27 mouse cellular contexts compared by ENCODE assay signal in the genomic region with DNA sequence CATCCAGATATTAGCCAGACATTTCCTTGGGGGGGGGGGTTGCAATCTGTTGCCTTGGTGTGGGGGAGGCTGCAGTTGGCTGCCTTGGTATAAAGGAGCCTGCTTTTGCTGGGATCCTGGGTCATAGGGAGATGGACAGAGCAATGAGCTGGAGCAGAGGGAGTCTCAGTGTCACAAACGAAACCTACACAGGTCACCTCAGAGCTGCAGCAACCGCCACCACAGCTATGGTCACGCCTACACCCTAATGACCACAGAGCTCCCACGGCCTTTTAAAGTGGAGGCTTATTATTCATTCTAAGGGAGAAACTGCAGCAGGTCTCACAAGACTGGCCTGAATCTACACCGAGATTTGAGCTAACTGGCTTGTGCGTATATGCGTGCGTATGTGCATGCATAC. TPM values are rescaled to one million over a fixed set of nuclear protein-coding genes. Genes with fewer than 3 reads are reported as not detected.
DNase-seq lines count a peak whose midpoint lies in the region; ATAC-seq and TF ChIP-seq lines count a peak whose summit lies in the region.
"Had no signal": no experiment of that assay in that cellular context is flagged by ENCODE, and none has a peak within 500 bp of the region (broad histone marks: within the 10 kb centered on the region; RNA-seq: fewer than 3 reads in every experiment).

No protein-coding gene starts in this region.

- no peak overlapping the region for H3K4me3 ChIP-seq in kidney, embryonic 14.5 days (ENCODE audit: low read length)
- H3K4me3 ChIP-seq in kidney, embryonic 16.5 days (ENCODE audit: low read length) = no peak overlapping the region
- no peak overlapping the region for H3K4me3 ChIP-seq in liver, postnatal 0 days (ENCODE audit: low read depth, low read length)
- H3K4me3 ChIP-seq in liver, embryonic 12.5 days = no peak overlapping the region
- H3K4me3 ChIP-seq in hindbrain, embryonic 11.5 days (ENCODE audit: low read depth, low read length) = no peak overlapping the region
- H3K4me3 ChIP-seq: embryonic facial prominence, embryonic 10.5 days; embryonic facial prominence, embryonic 12.5 days; forebrain, embryonic 13.5 days; forebrain, embryonic 15.5 days had no signal

- peaks cover 11% of the 10 kb centered on the region; the same call in 1 of the 2 replicates for H3K4me1 ChIP-seq in kidney, embryonic 14.5 days (ENCODE audit: control insufficient read depth, insufficient read depth, low read length)
- peaks cover 9% of the 10 kb centered on the region for H3K4me1 ChIP-seq in kidney, embryonic 16.5 days (ENCODE audit: insufficient read depth, low read length)
- H3K4me1 ChIP-seq in liver, postnatal 0 days (ENCODE audit: insufficient read depth) = 0 out of 2 replicates have a peak, but pooled peaks cover 7% of the 10 kb centered on the region
- H3K4me1 ChIP-seq in liver, embryonic 12.5 days = peaks cover 21% of the 10 kb centered on the region
- no peaks in the 10 kb centered on the region for H3K4me1 ChIP-seq in hindbrain, embryonic 11.5 days (replicated peaks; ENCODE audit: control insufficient read depth, insufficient read depth, low read length)
- H3K4me1 ChIP-seq: embryonic facial prominence, embryonic 12.5 days; forebrain, embryonic 13.5 days; forebrain, embryonic 15.5 days had no signal

- 44% methylated on average over 8 of the region's 8 CpGs for WGBS in kidney, embryonic 14.5 days
- WGBS in kidney, embryonic 16.5 days = 46% methylated on average over 8 of the region's 8 CpGs
- WGBS in liver, postnatal 0 days (ENCODE audit: insufficient replicate concordance) = 75% methylated on average over 8 of the region's 8 CpGs
- 74% methylated on average over 8 of the region's 8 CpGs for WGBS in liver, embryonic 12.5 days (ENCODE audit: insufficient replicate concordance)
- 74% methylated on average over 8 of the region's 8 CpGs for WGBS in hindbrain, embryonic 11.5 days

- no peaks in the 10 kb centered on the region for H3K27me3 ChIP-seq in kidney, embryonic 14.5 days (ENCODE audit: control insufficient read depth, insufficient read depth, low read length)
- H3K27me3 ChIP-seq in kidney, embryonic 16.5 days (ENCODE audit: insufficient read depth, low read length) = no peaks in the 10 kb centered on the region
- H3K27me3 ChIP-seq in liver, postnatal 0 days (ENCODE audit: insufficient read depth, low read length) = no peaks in the 10 kb centered on the region
- no peaks in the 10 kb centered on the region for H3K27me3 ChIP-seq in liver, embryonic 12.5 days (replicated peaks)
- H3K27me3 ChIP-seq in hindbrain, embryonic 11.5 days (ENCODE audit: control insufficient read depth, insufficient read depth, low read length) = no peaks in the 10 kb centered on the region
- H3K27me3 ChIP-seq: embryonic facial prominence, embryonic 12.5 days; forebrain, embryonic 13.5 days; forebrain, embryonic 15.5 days had no signal

- DNase-seq in kidney, adult 9 months = no peak
- no peak for DNase-seq in kidney, postnatal 14 days
- DNase-seq in liver, postnatal 0 days = no peak
- DNase-seq in natural killer cell, adult 2 months (ENCODE audit: low spot score in 2 of 2) = peak; percentile 46 to 67
- no peak for DNase-seq in hindbrain, embryonic 11.5 days (ENCODE audit: low spot score)
- DNase-seq: adrenal gland, adult 8-10 months; adrenal gland, postnatal 14 days; adrenal gland, postnatal 36 days; cerebellum, adult 11-12 months; cerebellum, adult 2 months; cerebellum, adult 9-10 months; cerebellum, postnatal 10 days; cerebellum, postnatal 25 days had no signal

- peak; percentile 66; the same call in 1 of the 2 replicates for ATAC-seq in kidney, embryonic 14.5 days (ENCODE audit: low FRiP score, low TSS enrichment)
- peak; percentile 52; the same call in 1 of the 2 replicates for ATAC-seq in kidney, embryonic 16.5 days (ENCODE audit: low FRiP score, low TSS enrichment)
- ATAC-seq in liver, postnatal 0 days = no peak
- ATAC-seq in liver, embryonic 12.5 days = no peak
- no peak for ATAC-seq in hindbrain, embryonic 11.5 days (ENCODE audit: low FRiP score)
- ATAC-seq: activated CD4-positive, CD25-positive, alpha-beta regulatory T cell, adult 4 months; CD4-positive, CD25-positive, alpha-beta regulatory T cell, adult 4 months; forebrain, embryonic 13.5 days; forebrain, embryonic 15.5 days; Patski had no signal

- no peak overlapping the region for H3K27ac ChIP-seq in kidney, embryonic 14.5 days (ENCODE audit: low read depth, low read length)
- H3K27ac ChIP-seq in kidney, embryonic 16.5 days (ENCODE audit: low read length) = no peak overlapping the region
- H3K27ac ChIP-seq in liver, postnatal 0 days (ENCODE audit: low read depth) = peak overlapping the region; percentile 22; the same call in 1 of the 2 replicates
- no peak overlapping the region for H3K27ac ChIP-seq in liver, embryonic 12.5 days
- no peak overlapping the region for H3K27ac ChIP-seq in hindbrain, embryonic 11.5 days (ENCODE audit: low read depth, low read length)
- H3K27ac ChIP-seq: embryonic facial prominence, embryonic 10.5 days; embryonic facial prominence, embryonic 12.5 days; forebrain, embryonic 13.5 days; forebrain, embryonic 15.5 days had no signal

- H3K9ac ChIP-seq in kidney, embryonic 14.5 days (ENCODE audit: low read depth, low read length) = no peak overlapping the region
- H3K9ac ChIP-seq in kidney, embryonic 16.5 days (replicated peaks; ENCODE audit: low read length) = no peak overlapping the region
- H3K9ac ChIP-seq in liver, postnatal 0 days (replicated peaks) = no peak overlapping the region
- H3K9ac ChIP-seq in liver, embryonic 12.5 days = no peak overlapping the region
- no peak overlapping the region for H3K9ac ChIP-seq in hindbrain, embryonic 11.5 days (ENCODE audit: low read depth, low read length)
- H3K9ac ChIP-seq: embryonic facial prominence, embryonic 12.5 days; forebrain, embryonic 13.5 days; forebrain, embryonic 15.5 days had no signal

- no peak overlapping the region for H3K4me2 ChIP-seq in kidney, embryonic 14.5 days (replicated peaks; ENCODE audit: low read depth, low read length)
- H3K4me2 ChIP-seq in kidney, embryonic 16.5 days (replicated peaks; ENCODE audit: low read depth, low read length) = no peak overlapping the region
- H3K4me2 ChIP-seq in liver, postnatal 0 days (ENCODE audit: low read depth, low read length) = no peak overlapping the region
- no peak overlapping the region for H3K4me2 ChIP-seq in liver, embryonic 12.5 days
- no peak overlapping the region for H3K4me2 ChIP-seq in hindbrain, embryonic 11.5 days (replicated peaks; ENCODE audit: low read depth, low read length)
- H3K4me2 ChIP-seq: embryonic facial prominence, embryonic 12.5 days; forebrain, embryonic 13.5 days; forebrain, embryonic 15.5 days had no signal

- no peak for TF ChIP-seq CTCF in liver, postnatal 0 days (IDR thresholded peaks at IDR 0.05; ENCODE audit: low read depth)

- no peaks in the 10 kb centered on the region for H3K9me3 ChIP-seq in kidney, embryonic 14.5 days (ENCODE audit: control insufficient read depth, low read length)
- H3K9me3 ChIP-seq in kidney, embryonic 16.5 days (ENCODE audit: low read length) = no peaks in the 10 kb centered on the region
- no peaks in the 10 kb centered on the region for H3K9me3 ChIP-seq in liver, postnatal 0 days (ENCODE audit: low read length)
- no peaks in the 10 kb centered on the region for H3K9me3 ChIP-seq in liver, embryonic 12.5 days (replicated peaks)
- no peaks in the 10 kb centered on the region for H3K9me3 ChIP-seq in hindbrain, embryonic 11.5 days (ENCODE audit: control insufficient read depth, low read length)
- H3K9me3 ChIP-seq: embryonic facial prominence, embryonic 12.5 days; forebrain, embryonic 13.5 days; forebrain, embryonic 15.5 days had no signal

- no peaks in the 10 kb centered on the region for H3K36me3 ChIP-seq in kidney, embryonic 14.5 days (ENCODE audit: control insufficient read depth, insufficient read depth, low read length)
- H3K36me3 ChIP-seq in kidney, embryonic 16.5 days (ENCODE audit: insufficient read depth, low read length) = no peaks in the 10 kb centered on the region
- H3K36me3 ChIP-seq in liver, postnatal 0 days (replicated peaks; ENCODE audit: insufficient read depth, low read length) = no peaks in the 10 kb centered on the region
- H3K36me3 ChIP-seq in liver, embryonic 12.5 days = no peaks in the 10 kb centered on the region
- H3K36me3 ChIP-seq in hindbrain, embryonic 11.5 days (ENCODE audit: control insufficient read depth, insufficient read depth, low read length) = no peaks in the 10 kb centered on the region
- H3K36me3 ChIP-seq: embryonic facial prominence, embryonic 10.5 days; embryonic facial prominence, embryonic 12.5 days; forebrain, embryonic 15.5 days; G1E had no signal

- no peak for TF ChIP-seq EP300 in liver, postnatal 0 days (IDR thresholded peaks at IDR 0.05; ENCODE audit: low read depth)

RNA-seq across cellular contexts. Expression of a gene that starts 7.0 kb away (rescaled TPM):
- not detected in 2 replicates for polyA plus RNA-seq in kidney, embryonic 14.5 days (2014; fragmentation: Nextera tagmentation; extraction: Ambion mirVana)
- polyA plus RNA-seq in kidney, embryonic 16.5 days (2015; fragmentation: Nextera tagmentation; extraction: Ambion mirVana) = not detected in 2 replicates
- polyA plus RNA-seq in liver, postnatal 0 days (2015; fragmentation: Nextera tagmentation; extraction: Ambion mirVana) = 0.62 and 0.73 TPM in 2 replicates
- 0.24 and 0.33 TPM in 2 replicates for polyA plus RNA-seq in liver, embryonic 12.5 days (2016; fragmentation: Nextera tagmentation; extraction: Ambion mirVana)
- polyA plus RNA-seq in hindbrain, embryonic 11.5 days (2014; fragmentation: Nextera tagmentation; extraction: Ambion mirVana) = 0.10 TPM in 1 of 2 replicates, not detected in the other
- polyA plus RNA-seq: embryonic facial prominence, embryonic 10.5 days; forebrain, embryonic 11.5 days; forebrain, embryonic 13.5 days; forebrain, embryonic 15.5 days; G1E; Patski had no signal

RNA-seq across cellular contexts. Expression of a gene that starts 15.8 kb away (rescaled TPM):
- polyA plus RNA-seq in kidney, embryonic 14.5 days (2014; fragmentation: Nextera tagmentation; extraction: Ambion mirVana) = 0.14 and 0.40 TPM in 2 replicates
- polyA plus RNA-seq in kidney, embryonic 16.5 days (2015; fragmentation: Nextera tagmentation; extraction: Ambion mirVana) = 0.28 and 0.40 TPM in 2 replicates
- 4.2 and 4.6 TPM in 2 replicates for polyA plus RNA-seq in liver, postnatal 0 days (2015; fragmentation: Nextera tagmentation; extraction: Ambion mirVana)
- polyA plus RNA-seq in liver, embryonic 12.5 days (2016; fragmentation: Nextera tagmentation; extraction: Ambion mirVana) = 23.2 and 25.6 TPM in 2 replicates
- polyA plus RNA-seq in hindbrain, embryonic 11.5 days (2014; fragmentation: Nextera tagmentation; extraction: Ambion mirVana) = 0.17 and 0.57 TPM in 2 replicates
- polyA plus RNA-seq: cerebellum, adult 2 months; cortical plate, adult 2 months; G1E had no signal

RNA-seq across cellular contexts. Expression of a gene that starts 26.7 kb away (rescaled TPM):
- polyA plus RNA-seq in kidney, embryonic 14.5 days (2014; fragmentation: Nextera tagmentation; extraction: Ambion mirVana) = not detected in 2 replicates
- polyA plus RNA-seq in kidney, embryonic 16.5 days (2015; fragmentation: Nextera tagmentation; extraction: Ambion mirVana) = 0.35 TPM in 1 of 2 replicates, not detected in the other
- not detected in 2 replicates for polyA plus RNA-seq in liver, postnatal 0 days (2015; fragmentation: Nextera tagmentation; extraction: Ambion mirVana)
- 0.46 TPM in 1 of 2 replicates, not detected in the other for polyA plus RNA-seq in liver, embryonic 12.5 days (2016; fragmentation: Nextera tagmentation; extraction: Ambion mirVana)
- not detected in 2 replicates for polyA plus RNA-seq in hindbrain, embryonic 11.5 days (2014; fragmentation: Nextera tagmentation; extraction: Ambion mirVana)
- polyA plus RNA-seq: CD4-positive, CD25-positive, alpha-beta regulatory T cell, adult 4 months; cerebellum, adult 2 months; cortical plate, adult 2 months; embryonic facial prominence, embryonic 10.5 days; embryonic facial prominence, embryonic 12.5 days; embryonic facial prominence, embryonic 14.5 days; forebrain, embryonic 11.5 days; forebrain, embryonic 13.5 days; forebrain, embryonic 15.5 days; G1E; Patski had no signal

RNA-seq across cellular contexts. Expression of a gene that starts 47.7 kb away (rescaled TPM):
- polyA plus RNA-seq in kidney, embryonic 14.5 days (2014; fragmentation: Nextera tagmentation; extraction: Ambion mirVana) = 0.61 and 1.2 TPM in 2 replicates
- 2.1 and 2.3 TPM in 2 replicates for polyA plus RNA-seq in kidney, embryonic 16.5 days (2015; fragmentation: Nextera tagmentation; extraction: Ambion mirVana)
- 0.33 and 0.39 TPM in 2 replicates for polyA plus RNA-seq in liver, postnatal 0 days (2015; fragmentation: Nextera tagmentation; extraction: Ambion mirVana)
- polyA plus RNA-seq in liver, embryonic 12.5 days (2016; fragmentation: Nextera tagmentation; extraction: Ambion mirVana) = not detected in 2 replicates
- polyA plus RNA-seq in hindbrain, embryonic 11.5 days (2014; fragmentation: Nextera tagmentation; extraction: Ambion mirVana) = not detected in 2 replicates
- polyA plus RNA-seq: activated CD4-positive, CD25-positive, alpha-beta regulatory T cell, adult 4 months; CD4-positive, CD25-positive, alpha-beta regulatory T cell, adult 4 months; cerebellum, adult 2 months; cortical plate, adult 2 months; embryonic facial prominence, embryonic 10.5 days; embryonic facial prominence, embryonic 12.5 days; embryonic facial prominence, embryonic 14.5 days; forebrain, embryonic 11.5 days; forebrain, embryonic 13.5 days; forebrain, embryonic 15.5 days; G1E; Patski had no signal

Comparison
In these comparisons a context has a peak if more than half of its experiments do, and no peak if none do; other contexts are left out.
1. ATAC-seq: peak in kidney, embryonic 14.5 days (single experiment) and kidney, embryonic 16.5 days (single experiment); none in liver, postnatal 0 days (single experiment), liver, embryonic 12.5 days (single experiment) and hindbrain, embryonic 11.5 days (single experiment).
2. DNase-seq: peak in natural killer cell, adult 2 months (2 of 2); none in kidney, adult 9 months (single experiment), kidney, postnatal 14 days (single experiment), liver, postnatal 0 days (single experiment) and hindbrain, embryonic 11.5 days (single experiment).